Mouse (Mus musculus) limb, embryonic 12.5 days (tissue): ENCODE measurements around the gene Pfn3. TPM values are rescaled to one million over a fixed set of nuclear protein-coding genes. Genes with fewer than 3 reads are reported as not detected.

ENCODE experiments used
- ATAC-seq: fragments of 200-750 bp; cut with Nextera tagmentation; 2 replicates; pipeline ENCODE4 v1.8.0; 2017; ENCODE audit warnings: low read depth, moderate TSS enrichment; ENCODE audit not compliant: insufficient number of reproducible peaks, insufficient read depth, low FRiP score, low TSS enrichment
- H3K27ac ChIP-seq: fragments of 300-500 bp; sonication (generic); 2 replicates; pipeline ENCODE4 v1.5.1; 2016; ENCODE audit warnings: mild to moderate bottlenecking, moderate library complexity
- H3K27me3 ChIP-seq: fragments of 300-500 bp; sonication (generic); 2 replicates; pipeline ENCODE4 v1.6.1; 2016; ENCODE audit warnings: mild to moderate bottlenecking, moderate library complexity
- H3K36me3 ChIP-seq: fragments of 300-500 bp; sonication (generic); 2 replicates; pipeline ENCODE4 v1.6.1; 2016; ENCODE audit warnings: mild to moderate bottlenecking, moderate library complexity
- H3K4me1 ChIP-seq: fragments of 300-500 bp; sonication (generic); replicated peaks from 2 replicates; pipeline ENCODE4 v1.6.1; 2016
- H3K4me2 ChIP-seq: fragments of 300-500 bp; sonication (generic); 2 replicates; pipeline ENCODE4 v1.6.1; 2016; ENCODE audit warnings: mild to moderate bottlenecking, moderate library complexity
- H3K4me3 ChIP-seq: fragments of 300-500 bp; sonication (generic); replicated peaks from 2 replicates; pipeline ENCODE4 v1.5.1; 2016; ENCODE audit warnings: mild to moderate bottlenecking
- H3K9ac ChIP-seq: fragments of 300-500 bp; sonication (generic); replicated peaks from 2 replicates; pipeline ENCODE4 v1.6.1; 2016; ENCODE audit warnings: mild to moderate bottlenecking, moderate library complexity
- H3K9me3 ChIP-seq: fragments of 300-500 bp; sonication (generic); 2 replicates; pipeline ENCODE4 v1.6.1; 2016; ENCODE audit warnings: mild to moderate bottlenecking, moderate library complexity
- WGBS: fragments of 180-500 bp; shearing (Covaris S2); methylation state at CpG from one replicate; pipeline ENCODE4 v1.1.7; 2016; 5-methylcytosine and 5-hydroxymethylcytosine counted together
- polyA plus RNA-seq: library from polyadenylated mRNA; unstranded; fragments of >200 nt; fragmentation: Nextera tagmentation; extraction: Ambion mirVana; gene quantifications from 2 replicates; pipeline ENCODE4 v1.2.1, GENCODE M21; 2016

Pfn3 gene
- polyA plus RNA-seq, 1 experiment from 2014 or later = not detected

GRCm38 (mm10) chr13:55405783-55406390 lies 9.1 kb downstream of the Pfn3 start:
- Histone ChIP-seq H3K4me2 (peak overlapping the region; percentile 41; the same call in 1 of the 2 replicates), H3K36me3 (no peaks in the 10 kb centered on the region), H3K27me3 (peaks cover 24% of the 10 kb centered on the region), H3K4me1 (peaks cover 7% of the 10 kb centered on the region), H3K9ac (0 out of 2 replicates have a peak overlapping the region, but pooled peaks have one; percentile 37), H3K4me3 (no peak overlapping the region), H3K9me3 (no peaks in the 10 kb centered on the region), H3K27ac (0 out of 2 replicates have a peak overlapping the region, but pooled peaks have one; percentile 50)
- ATAC-seq = peak; percentile 46; the same call in 1 of the 2 replicates
- WGBS = 72% methylated on average over 13 of the region's 13 CpGs

- peaks cover 7% of the 10 kb centered on the region for H3K4me1 ChIP-seq
- peak overlapping the region; percentile 44 for H3K9ac ChIP-seq
- peaks cover 30% of the 10 kb centered on the region for H3K27me3 ChIP-seq
- peak overlapping the region; percentile 41 for H3K4me2 ChIP-seq
- ATAC-seq = peak; percentile 80
- no peaks in the 10 kb centered on the region for H3K9me3 ChIP-seq
- WGBS = 8% methylated on average over 11 of the region's 11 CpGs
- H3K27ac ChIP-seq = 0 out of 2 replicates have a peak overlapping the region, but pooled peaks have one; percentile 50
- no peaks in the 10 kb centered on the region for H3K36me3 ChIP-seq
- no peak overlapping the region for H3K4me3 ChIP-seq
Observed at GRCm38 (mm10) chr13:55404853-55405782, 9.9 kb downstream of the Pfn3 start.

- no peak overlapping the region for H3K4me2 ChIP-seq
- 66% methylated on average over 15 of the region's 15 CpGs for WGBS
- peaks cover 7% of the 10 kb centered on the region for H3K4me1 ChIP-seq
- H3K4me3 ChIP-seq = no peak overlapping the region
- H3K9me3 ChIP-seq = no peaks in the 10 kb centered on the region
- peaks cover 27% of the 10 kb centered on the region for H3K27me3 ChIP-seq
- H3K36me3 ChIP-seq = no peaks in the 10 kb centered on the region
- H3K27ac ChIP-seq = no peak overlapping the region
- ATAC-seq = no peak
- H3K9ac ChIP-seq = no peak overlapping the region
Observed at GRCm38 (mm10) chr13:55403935-55404852, 10.8 kb downstream of the Pfn3 start.

- Histone ChIP-seq H3K9me3 (no peaks in the 10 kb centered on the region), H3K9ac (no peak overlapping the region), H3K4me1 (peaks cover 7% of the 10 kb centered on the region), H3K27me3 (peaks cover 29% of the 10 kb centered on the region), H3K4me3 (no peak overlapping the region), H3K36me3 (no peaks in the 10 kb centered on the region), H3K27ac (no peak overlapping the region), H3K4me2 (no peak overlapping the region)
- WGBS = 80% methylated on average over 7 of the region's 7 CpGs
- ATAC-seq = no peak
Observed at GRCm38 (mm10) chr13:55403266-55403665, 11.8 kb downstream of the Pfn3 start.

GRCm38 (mm10) chr13:55400039-55400346 lies 15.0 kb downstream of the Pfn3 start:
- no peak overlapping the region for H3K4me2 ChIP-seq
- H3K9ac ChIP-seq = no peak overlapping the region
- 90% methylated on average over 1 of the region's 1 CpGs for WGBS
- no peaks in the 10 kb centered on the region; the same call in 1 of the 2 replicates for H3K4me1 ChIP-seq
- H3K36me3 ChIP-seq = no peaks in the 10 kb centered on the region
- ATAC-seq = no peak
- peaks cover 28% of the 10 kb centered on the region for H3K27me3 ChIP-seq
- H3K4me3 ChIP-seq = no peak overlapping the region
- no peaks in the 10 kb centered on the region for H3K9me3 ChIP-seq
- no peak overlapping the region for H3K27ac ChIP-seq

GRCm38 (mm10) chr13:55399300-55400038 lies 15.6 kb downstream of the Pfn3 start:
- no peaks in the 10 kb centered on the region for H3K36me3 ChIP-seq
- peaks cover 30% of the 10 kb centered on the region for H3K27me3 ChIP-seq
- H3K4me1 ChIP-seq = no peaks in the 10 kb centered on the region
- no peak overlapping the region for H3K27ac ChIP-seq
- no peak for ATAC-seq
- no peak overlapping the region for H3K4me3 ChIP-seq
- H3K4me2 ChIP-seq = no peak overlapping the region
- no peak overlapping the region for H3K9ac ChIP-seq
- whole genome bisulfite sequencing = 74% methylated on average over 5 of the region's 5 CpGs
- no peaks in the 10 kb centered on the region for H3K9me3 ChIP-seq

- H3K4me2 ChIP-seq = no peak within 1 kb of the TSS
- no peaks in the 10 kb centered on the region for H3K9me3 ChIP-seq
- H3K27ac ChIP-seq = no peak within 1 kb of the TSS
- no peaks in the 10 kb centered on the region for H3K36me3 ChIP-seq
- no peak within 1 kb of the TSS for H3K4me3 ChIP-seq
- 85% methylated on average over 1 of the region's 1 CpGs for WGBS
- H3K9ac ChIP-seq = no peak within 1 kb of the TSS
- no peak for ATAC-seq
- no peaks in the 10 kb centered on the region for H3K4me1 ChIP-seq
- peaks cover 30% of the 10 kb centered on the region for H3K27me3 ChIP-seq
Observed at GRCm38 (mm10) chr13:55398088-55398487, 16.9 kb downstream of the Pfn3 start, which contains the start of gene Slc34a1. Slc34a1 (plus strand) TSS chr13:55398187.

GRCm38 (mm10) chr13:55392933-55393332 lies 22.1 kb downstream of the Pfn3 start:
- Histone ChIP-seq H3K9ac (no peak overlapping the region), H3K4me1 (no peaks in the 10 kb centered on the region), H3K36me3 (no peaks in the 10 kb centered on the region), H3K9me3 (no peaks in the 10 kb centered on the region), H3K4me3 (no peak overlapping the region), H3K27me3 (peaks cover 2% of the 10 kb centered on the region; the same call in 1 of the 2 replicates), H3K27ac (no peak overlapping the region), H3K4me2 (no peak overlapping the region)
- no peak for ATAC-seq
- WGBS = 68% methylated on average over 4 of the region's 4 CpGs

GRCm38 (mm10) chr13:55391626-55392029 lies 23.4 kb downstream of the Pfn3 start:
- H3K27me3 ChIP-seq = peaks cover 2% of the 10 kb centered on the region; the same call in 1 of the 2 replicates

GRCm38 (mm10) chr13:55390644-55391043 lies 24.4 kb downstream of the Pfn3 start:
- ATAC-seq = no peak
- no peak overlapping the region for H3K27ac ChIP-seq
- H3K4me3 ChIP-seq = no peak overlapping the region
- H3K9me3 ChIP-seq = no peaks in the 10 kb centered on the region
- H3K36me3 ChIP-seq = no peaks in the 10 kb centered on the region
- H3K4me2 ChIP-seq = no peak overlapping the region
- H3K9ac ChIP-seq = no peak overlapping the region
- H3K27me3 ChIP-seq = peaks cover 2% of the 10 kb centered on the region; the same call in 1 of the 2 replicates
- no peaks in the 10 kb centered on the region for H3K4me1 ChIP-seq
- 80% methylated on average over 3 of the region's 3 CpGs for WGBS

More at GRCm38 (mm10) chr13:55391626-55392029, 23.4 kb downstream of the Pfn3 start:
- Histone ChIP-seq H3K4me2 (no peak overlapping the region), H3K4me3 (no peak overlapping the region), H3K9me3 (no peaks in the 10 kb centered on the region), H3K27ac (no peak overlapping the region), H3K9ac (no peak overlapping the region), H3K36me3 (no peaks in the 10 kb centered on the region), H3K4me1 (no peaks in the 10 kb centered on the region)
- ATAC-seq = no peak
- WGBS = 83% methylated on average over 1 of the region's 1 CpGs
